Mouse (Mus musculus): ENCODE measurements around the gene Gfpt2.

- no peak for TF ChIP-seq CTCF (IDR thresholded peaks at IDR 0.05; ENCODE audit: borderline replicate concordance, control insufficient read depth, extremely low read depth, insufficient read depth, low read length, poor library complexity)
- no peak for TF ChIP-seq POLR2A (IDR thresholded peaks at IDR 0.05; ENCODE audit: control insufficient read depth, extremely low read depth, insufficient read depth, low read length, poor library complexity)
Observed at GRCm38 (mm10) chr11:49818869-49819566, 25.0 kb downstream of the Gfpt2 start.
